Mouse (Mus musculus) adrenal gland, postnatal 0 days (tissue): ENCODE results near the gene Fubp3. TPM values are rescaled to one million over a fixed set of nuclear protein-coding genes. Genes with fewer than 3 reads are reported as not detected.

Experiments
- microRNA-seq: library from miRNA; unstranded; fragments of <30 nt; microRNA quantifications from one replicate; pipeline ENCODE4, GENCODE M21; 2016; ENCODE audit warnings: borderline replicate concordance; ENCODE audit not compliant: insufficient number of aligned reads
- polyA plus RNA-seq: library from polyadenylated mRNA; unstranded; fragments of >200 nt; fragmentation: Nextera tagmentation; extraction: Ambion mirVana; gene quantifications from 2 replicates; pipeline ENCODE4 v1.2.1, GENCODE M21; 2015

The Fubp3 gene
- 42.0 and 71.5 TPM in 2 replicates for polyA plus RNA-seq

GRCm38 (mm10) chr2:31572051-31572914, at the start of gene Fubp3:
Fubp3 (plus strand) TSS chr2:31572651.

GRCm38 (mm10) chr2:31639901-31640608, 67.6 kb downstream of the Fubp3 start, which contains the start of gene Prdm12:
Prdm12 (plus strand) TSS chr2:31640037.

Small RNA genes lying within 50 kb of the gene (microRNA-seq; reads per million reads assigned to microRNA genes)
- not detected for gene Mir6998

Other genes starting within 250 kb of the Fubp3 start
- gene Ass1, start 102.4 kb upstream of the Fubp3 start, polyA plus RNA-seq: 26.3 and 47.0 TPM in 2 replicates
- gene Prdm12, start 67.4 kb downstream of the Fubp3 start, polyA plus RNA-seq: not detected in 2 replicates
- 25.3 and 31.0 TPM in 2 replicates for gene Exosc2, start 98.1 kb downstream of the Fubp3 start, polyA plus RNA-seq
- gene Abl1, start 115.7 kb downstream of the Fubp3 start, polyA plus RNA-seq: 15.5 and 17.7 TPM in 2 replicates
- 0.06 and 0.13 TPM in 2 replicates for gene Qrfp, start 237.9 kb downstream of the Fubp3 start, polyA plus RNA-seq